Mouse (Mus musculus) megakaryocyte, embryonic 14.5 days (primary cell): ENCODE results near the gene Olfr51.
"Not testable (repeated sequence)": the region's sequence is repeated elsewhere in the genome, so short reads cannot be mapped to it uniquely, and the experiment has no call there.

Experiments
- FLI1 ChIP-seq: IDR thresholded peaks from 2 replicates; pipeline ENCODE4 v1.6.1; 2012; ENCODE audit warnings: low read length, inconsistent platforms, mixed read lengths
- GATA1 ChIP-seq: IDR thresholded peaks from 3 replicates; pipeline ENCODE4 v1.6.1; 2012; ENCODE audit warnings: mixed read lengths, low read length, inconsistent platforms, borderline replicate concordance

DNA sequence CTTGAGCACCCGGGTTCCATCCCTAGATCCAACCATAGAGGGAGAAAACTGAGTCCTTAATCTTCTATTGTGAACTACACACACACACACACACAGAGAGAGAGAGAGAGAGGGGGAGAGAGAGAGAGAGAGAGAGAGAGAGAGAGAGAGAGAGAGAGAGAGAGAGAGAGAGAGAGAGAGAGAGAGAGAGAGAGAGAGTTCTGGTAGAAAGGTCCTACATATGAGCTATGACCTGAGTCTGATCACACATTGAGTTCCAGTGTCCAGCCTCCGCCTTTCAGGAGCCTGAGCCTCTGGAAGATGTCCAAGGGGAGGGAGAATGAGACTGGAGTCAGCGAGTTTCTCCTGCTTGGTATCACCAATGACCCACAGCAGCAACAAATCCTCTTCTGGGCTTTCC is 44.4 kb downstream of the Olfr51 start, which contains the start of gene Olfr1375:
- not testable (repeated sequence) for TF ChIP-seq GATA1, FLI1
